Mouse (Mus musculus): Measurements from ENCODE around the gene Zdhhc4. TPM values are rescaled to one million over a fixed set of nuclear protein-coding genes. Genes with fewer than 3 reads are reported as not detected.

Zdhhc4 gene
- polyA plus RNA-seq, 1 experiment from 2014 or later, result 87.6 TPM

- no peak for ATAC-seq (replicated peaks; ENCODE audit: low FRiP score, low read depth)
- H3K9me3 ChIP-seq (replicated peaks; ENCODE audit: low read length), result no peaks in the 10 kb centered on the region
- TF ChIP-seq CTCF (IDR thresholded peaks at IDR 0.05; ENCODE audit: low read depth), result no peak
- H3K36me3 ChIP-seq (ENCODE audit: insufficient read depth, low read length), result no peaks in the 10 kb centered on the region
- DNase-seq (ENCODE audit: low spot score), result no peak
- no peak overlapping the region for H3K4me3 ChIP-seq (replicated peaks; ENCODE audit: low read depth, low read length)
- H3K4me2 ChIP-seq (ENCODE audit: low read length), result no peak overlapping the region
- H3K4me1 ChIP-seq (replicated peaks; ENCODE audit: insufficient read depth, low read length), result no peaks in the 10 kb centered on the region
- no peak overlapping the region for H3K9ac ChIP-seq (ENCODE audit: low read depth, low read length)
- 70% methylated on average over 7 of the region's 7 CpGs for WGBS
- H3K27ac ChIP-seq, result no peak overlapping the region
- no peaks in the 10 kb centered on the region for H3K27me3 ChIP-seq (ENCODE audit: insufficient read depth, low read length)
Observed at GRCm38 (mm10) chr5:143335089-143335460, 6.0 kb upstream of the Zdhhc4 start.

DNA sequence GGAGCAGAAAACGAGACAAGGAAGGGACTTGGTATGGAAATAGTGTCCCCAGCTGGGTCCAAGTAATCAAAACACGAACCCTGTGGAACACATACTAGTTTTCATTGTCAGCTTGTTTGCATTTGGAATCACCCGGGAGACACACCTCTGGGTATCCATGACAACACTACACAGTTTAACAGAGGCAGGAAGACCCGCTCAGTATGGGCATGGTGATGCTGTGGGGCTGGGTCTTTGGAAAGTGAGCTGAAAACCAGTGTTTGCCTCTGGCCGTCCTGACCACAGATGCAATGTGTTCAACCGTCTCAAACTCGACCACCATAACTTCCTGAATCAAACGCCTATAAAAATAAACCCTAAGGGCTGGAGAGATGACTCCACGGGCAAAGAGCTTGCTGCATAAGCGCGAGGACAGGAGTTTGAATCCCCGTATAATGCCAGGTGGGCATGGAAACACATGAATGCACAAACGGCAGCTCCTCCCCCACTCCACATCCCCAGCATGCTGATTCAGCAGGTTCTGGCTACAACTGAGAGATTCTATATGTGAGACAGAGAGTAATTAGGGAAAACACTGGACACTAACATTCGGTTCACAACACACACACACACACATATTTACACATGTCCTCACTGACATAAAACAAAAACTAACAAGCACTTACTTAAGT lies 5.5 kb upstream of the Zdhhc4 start:
- Histone ChIP-seq H3K36me3 (ENCODE audit: insufficient read depth, low read length) (no peaks in the 10 kb centered on the region), H3K4me2 (ENCODE audit: low read length) (no peak overlapping the region), H3K27me3 (ENCODE audit: insufficient read depth, low read length) (no peaks in the 10 kb centered on the region), H3K9me3 (replicated peaks; ENCODE audit: low read length) (no peaks in the 10 kb centered on the region), H3K27ac (no peak overlapping the region), H3K4me1 (replicated peaks; ENCODE audit: insufficient read depth, low read length) (0 out of 2 replicates have a peak, but pooled peaks cover 4% of the 10 kb centered on the region), H3K4me3 (replicated peaks; ENCODE audit: low read depth, low read length) (no peak overlapping the region), H3K9ac (ENCODE audit: low read depth, low read length) (no peak overlapping the region)
- DNase-seq (ENCODE audit: low spot score), result no peak
- WGBS, result 50% methylated on average over 14 of the region's 14 CpGs
- no peak for TF ChIP-seq CTCF (IDR thresholded peaks at IDR 0.05; ENCODE audit: low read depth)
- ATAC-seq (replicated peaks; ENCODE audit: low FRiP score, low read depth), result no peak

DNA sequence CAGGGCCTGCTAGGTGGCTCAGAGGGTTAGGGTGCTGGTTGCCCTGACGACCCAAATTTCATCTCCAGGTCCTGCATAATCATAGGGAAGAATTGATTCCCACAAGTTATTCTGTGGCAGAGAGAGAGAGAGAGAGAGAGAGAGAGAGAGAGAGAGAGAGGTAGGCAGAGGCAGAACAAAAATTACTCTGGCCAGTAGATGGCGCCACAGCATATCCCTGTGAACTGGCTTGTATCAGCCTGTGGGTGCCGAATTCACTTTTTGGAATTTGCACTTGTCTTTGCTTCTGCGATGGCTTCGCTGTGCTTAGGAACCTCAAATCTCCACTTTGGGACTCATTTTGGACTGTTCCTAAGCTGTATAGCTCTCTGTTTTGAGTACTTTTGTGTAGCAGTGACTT lies 4.8 kb upstream of the Zdhhc4 start:
- H3K36me3 ChIP-seq (ENCODE audit: insufficient read depth, low read length), result no peaks in the 10 kb centered on the region
- no peak for ATAC-seq (replicated peaks; ENCODE audit: low FRiP score, low read depth)
- 11% methylated on average over 5 of the region's 5 CpGs for WGBS
- H3K9ac ChIP-seq (ENCODE audit: low read depth, low read length), result no peak overlapping the region
- no peak overlapping the region for H3K4me3 ChIP-seq (replicated peaks; ENCODE audit: low read depth, low read length)
- no peaks in the 10 kb centered on the region for H3K27me3 ChIP-seq (ENCODE audit: insufficient read depth, low read length)
- no peak overlapping the region for H3K4me2 ChIP-seq (ENCODE audit: low read length)
- DNase-seq (ENCODE audit: low spot score), result peak; percentile 78
- no peaks in the 10 kb centered on the region for H3K9me3 ChIP-seq (replicated peaks; ENCODE audit: low read length)
- no peak overlapping the region for H3K27ac ChIP-seq
- TF ChIP-seq CTCF (IDR thresholded peaks at IDR 0.05; ENCODE audit: low read depth), result peak; percentile 87
- H3K4me1 ChIP-seq (replicated peaks; ENCODE audit: insufficient read depth, low read length), result 0 out of 2 replicates have a peak, but pooled peaks cover 4% of the 10 kb centered on the region

- Histone ChIP-seq H3K27ac (no peak overlapping the region), H3K9me3 (replicated peaks; ENCODE audit: low read length) (no peaks in the 10 kb centered on the region), H3K27me3 (ENCODE audit: insufficient read depth, low read length) (no peaks in the 10 kb centered on the region), H3K4me3 (replicated peaks; ENCODE audit: low read depth, low read length) (no peak overlapping the region), H3K4me2 (ENCODE audit: low read length) (no peak overlapping the region), H3K4me1 (replicated peaks; ENCODE audit: insufficient read depth, low read length) (peaks cover 8% of the 10 kb centered on the region; the same call in 1 of the 2 replicates), H3K9ac (ENCODE audit: low read depth, low read length) (no peak overlapping the region), H3K36me3 (ENCODE audit: insufficient read depth, low read length) (peaks cover 35% of the 10 kb centered on the region)
- DNase-seq (ENCODE audit: low spot score) (no peak), ATAC-seq (replicated peaks; ENCODE audit: low FRiP score, low read depth) (no peak)
- TF ChIP-seq CTCF (IDR thresholded peaks at IDR 0.05; ENCODE audit: low read depth), result no peak
- WGBS, result 63% methylated on average over 8 of the region's 8 CpGs
Observed at GRCm38 (mm10) chr5:143317288-143317610, 11.8 kb downstream of the Zdhhc4 start.

- TF ChIP-seq CTCF (IDR thresholded peaks at IDR 0.05; ENCODE audit: low read depth), result no peak
- H3K27me3 ChIP-seq (ENCODE audit: insufficient read depth, low read length), result no peaks in the 10 kb centered on the region
- no peak for ATAC-seq (replicated peaks; ENCODE audit: low FRiP score, low read depth)
- peaks cover 8% of the 10 kb centered on the region; the same call in 1 of the 2 replicates for H3K4me1 ChIP-seq (replicated peaks; ENCODE audit: insufficient read depth, low read length)
- H3K9ac ChIP-seq (ENCODE audit: low read depth, low read length), result no peak overlapping the region
- peaks cover 31% of the 10 kb centered on the region; the same call in 1 of the 2 replicates for H3K36me3 ChIP-seq (ENCODE audit: insufficient read depth, low read length)
- H3K4me3 ChIP-seq (replicated peaks; ENCODE audit: low read depth, low read length), result no peak overlapping the region
- H3K27ac ChIP-seq, result no peak overlapping the region
- DNase-seq (ENCODE audit: low spot score), result no peak
- WGBS, result 86% methylated on average over 5 of the region's 5 CpGs
- H3K9me3 ChIP-seq (replicated peaks; ENCODE audit: low read length), result no peaks in the 10 kb centered on the region
- H3K4me2 ChIP-seq (ENCODE audit: low read length), result no peak overlapping the region
Observed at GRCm38 (mm10) chr5:143316605-143317287, 12.3 kb downstream of the Zdhhc4 start.

- H3K36me3 ChIP-seq (ENCODE audit: insufficient read depth, low read length), result peaks cover 36% of the 10 kb centered on the region
- TF ChIP-seq CTCF (IDR thresholded peaks at IDR 0.05; ENCODE audit: low read depth), result no peak
Observed at GRCm38 (mm10) chr5:143315514-143315888, 13.6 kb downstream of the Zdhhc4 start.

More at GRCm38 (mm10) chr5:143315514-143315888, 13.6 kb downstream of the Zdhhc4 start:
- Histone ChIP-seq H3K4me2 (ENCODE audit: low read length) (peak overlapping the region; percentile 81), H3K4me1 (replicated peaks; ENCODE audit: insufficient read depth, low read length) (peaks cover 8% of the 10 kb centered on the region; the same call in 1 of the 2 replicates), H3K27me3 (ENCODE audit: insufficient read depth, low read length) (no peaks in the 10 kb centered on the region), H3K27ac (no peak overlapping the region), H3K4me3 (replicated peaks; ENCODE audit: low read depth, low read length) (peak overlapping the region; percentile 60), H3K9ac (ENCODE audit: low read depth, low read length) (peak overlapping the region; percentile 93; the same call in 1 of the 2 replicates), H3K9me3 (replicated peaks; ENCODE audit: low read length) (no peaks in the 10 kb centered on the region)
- no peak; the same call in 1 of the 2 replicates for ATAC-seq (replicated peaks; ENCODE audit: low FRiP score, low read depth)
- DNase-seq (ENCODE audit: low spot score), result peak; percentile 28
- WGBS, result 13% methylated on average over 8 of the region's 8 CpGs
